Mouse (Mus musculus): Measurements from ENCODE around the gene Lifr.

GRCm38 (mm10) chr15:7138471-7138870 is 48.1 kb downstream of the Lifr start:
- TF ChIP-seq CTCF (conservative IDR thresholded peaks at IDR 0.05; ENCODE audit: low read length) = no peak
- TF ChIP-seq NANOG (IDR thresholded peaks at IDR 0.05; ENCODE audit: borderline replicate concordance, low read length) = no peak
- no peak for TF ChIP-seq POU5F1 (IDR thresholded peaks at IDR 0.05; ENCODE audit: borderline replicate concordance, low read length)
